In genomic region chr3:96596855-96597254, GRCm38 (mm10) we compare ENCODE assay signal across 9 mouse cellular contexts. TPM values are rescaled to one million over a fixed set of nuclear protein-coding genes. Genes with fewer than 3 reads are reported as not detected.
A peak's percentile ranks its signal among the peaks of the same experiment; 100 is the strongest.
DNase-seq lines count a peak whose midpoint lies in the region; ATAC-seq and TF ChIP-seq lines count a peak whose summit lies in the region.
"Had no signal": no experiment of that assay in that cellular context is flagged by ENCODE, and none has a peak within 500 bp of the region (broad histone marks: within the 10 kb centered on the region; RNA-seq: fewer than 3 reads in every experiment).

No protein-coding gene starts in this region.

- WGBS in heart, embryonic 14.5 days = 3% methylated on average over 10 of the region's 12 CpGs
- WGBS in forebrain, postnatal 0 days = 2% methylated on average over 10 of the region's 12 CpGs
- 2% methylated on average over 11 of the region's 12 CpGs for WGBS in midbrain, embryonic 10.5 days

- no peak for DNase-seq in heart, postnatal 25 days (ENCODE audit: low spot score)
- DNase-seq in NIH3T3 (ENCODE audit: low read depth) = peak; percentile 41
- DNase-seq in forebrain, postnatal 0 days = peak; percentile 71
- DNase-seq in midbrain, embryonic 10.5 days (ENCODE audit: low spot score) = no peak
- DNase-seq in spleen, adult 12 weeks (ENCODE audit: low spot score) = no peak
- no peak for DNase-seq in lung, postnatal 4 days

- H3K27me3 ChIP-seq in heart, embryonic 14.5 days (ENCODE audit: control insufficient read depth, insufficient read depth, low read length) = no peaks in the 10 kb centered on the region
- H3K27me3 ChIP-seq in forebrain, postnatal 0 days (ENCODE audit: insufficient read depth, low read length) = no peaks in the 10 kb centered on the region
- peaks cover 51% of the 10 kb centered on the region for H3K27me3 ChIP-seq in midbrain, embryonic 10.5 days (ENCODE audit: low read depth, poor library complexity, severe bottlenecking)

- ATAC-seq in heart, embryonic 14.5 days (ENCODE audit: insufficient number of reproducible peaks, insufficient read depth, low FRiP score, low read depth) = no peak
- peak; percentile 32 for ATAC-seq in forebrain, postnatal 0 days
- ATAC-seq in activated CD4-positive, CD25-positive, alpha-beta regulatory T cell, adult 4 months = no peak

- H3K4me1 ChIP-seq in heart, embryonic 14.5 days (ENCODE audit: control insufficient read depth in 2 of 2, insufficient read depth in 2 of 2, low read length in 2 of 2) = peaks cover 8 to 47% of the 10 kb centered on the region in 2 experiments; a peak in 3 of 4 replicates
- peaks cover 26% of the 10 kb centered on the region for H3K4me1 ChIP-seq in forebrain, postnatal 0 days (ENCODE audit: insufficient read depth)
- H3K4me1 ChIP-seq in midbrain, embryonic 10.5 days = peaks cover 78% of the 10 kb centered on the region

- intact Hi-C loops in heart, postnatal 25 days (cut with DNase I) = no loop called here

- TF ChIP-seq CTCF in forebrain, postnatal 0 days (IDR thresholded peaks at IDR 0.05; ENCODE audit: low read depth) = no peak

- peak overlapping the region; percentile 88 for H3K9ac ChIP-seq in heart, embryonic 14.5 days (ENCODE audit: low read length)
- peak overlapping the region; percentile 81 for H3K9ac ChIP-seq in forebrain, postnatal 0 days

- H3K9me3 ChIP-seq in heart, embryonic 14.5 days (ENCODE audit: control insufficient read depth, low read length) = no peaks in the 10 kb centered on the region
- no peaks in the 10 kb centered on the region for H3K9me3 ChIP-seq in forebrain, postnatal 0 days (ENCODE audit: low read length)
- no peaks in the 10 kb centered on the region for H3K9me3 ChIP-seq in midbrain, embryonic 10.5 days (replicated peaks)

- peak overlapping the region; percentile 49 to 51 for H3K4me3 ChIP-seq in heart, embryonic 14.5 days (ENCODE audit: control insufficient read depth in 1 of 2, insufficient read depth in 1 of 2, low read depth in 1 of 2, low read length in 2 of 2)
- H3K4me3 ChIP-seq in forebrain, postnatal 0 days (ENCODE audit: low read depth, low read length) = peak overlapping the region; percentile 59
- peak overlapping the region; percentile 66 for H3K4me3 ChIP-seq in midbrain, embryonic 10.5 days

- H3K4me2 ChIP-seq in heart, embryonic 14.5 days (ENCODE audit: low read length) = peak overlapping the region; percentile 96
- peak overlapping the region; percentile 100 for H3K4me2 ChIP-seq in forebrain, postnatal 0 days (ENCODE audit: low read depth)

- H3K36me3 ChIP-seq in heart, embryonic 14.5 days (ENCODE audit: control insufficient read depth, insufficient read depth, low read length) = no peaks in the 10 kb centered on the region
- H3K36me3 ChIP-seq in forebrain, postnatal 0 days (ENCODE audit: insufficient read depth) = no peaks in the 10 kb centered on the region
- no peaks in the 10 kb centered on the region for H3K36me3 ChIP-seq in midbrain, embryonic 10.5 days

- peak overlapping the region in 1 of 2 experiments; percentile 82; a peak in 2 of 4 replicates for H3K27ac ChIP-seq in heart, embryonic 14.5 days (replicated peaks in 1 of 2; ENCODE audit: control insufficient read depth in 1 of 2, insufficient read depth in 1 of 2, low read depth in 2 of 2, low read length in 2 of 2)
- peak overlapping the region; percentile 90 for H3K27ac ChIP-seq in forebrain, postnatal 0 days (ENCODE audit: low read depth, low read length)
- peak overlapping the region; percentile 89 for H3K27ac ChIP-seq in midbrain, embryonic 10.5 days (replicated peaks)

RNA-seq across cellular contexts. Expression of gene Ankrd34a, which starts 0.4 kb away (rescaled TPM):
- polyA plus RNA-seq in heart, embryonic 14.5 days (2014; fragmentation: Nextera tagmentation; extraction: Ambion mirVana) = 8.4 and 8.5 TPM in 2 replicates
- 1 to 10 TPM; 1.9 to 2.4 TPM for total RNA-seq in heart, postnatal 25 days (2021)
- total RNA-seq in forebrain, postnatal 0 days (2014; rRNA removed) = 17.7 and 19.3 TPM in 2 replicates
- 17.6 and 19.2 TPM in 2 replicates for polyA plus RNA-seq in forebrain, postnatal 0 days (2015; fragmentation: Nextera tagmentation; extraction: Ambion mirVana)
- polyA plus RNA-seq in midbrain, embryonic 10.5 days (2016; fragmentation: Nextera tagmentation; extraction: Ambion mirVana) = 1.0 and 1.7 TPM in 2 replicates
- polyA plus RNA-seq in activated CD4-positive, CD25-positive, alpha-beta regulatory T cell, adult 4 months (2017; shearing (Covaris generic)) = not detected

RNA-seq across cellular contexts. Expression of gene Polr3gl, which starts 2.9 kb away (rescaled TPM):
- 25.5 and 28.7 TPM in 2 replicates for polyA plus RNA-seq in heart, embryonic 14.5 days (2014; fragmentation: Nextera tagmentation; extraction: Ambion mirVana)
- 10 to 100 TPM; 25.2 to 25.9 TPM for total RNA-seq in heart, postnatal 25 days (2021)
- total RNA-seq in forebrain, postnatal 0 days (2014; rRNA removed) = 25.7 and 31.8 TPM in 2 replicates
- 27.8 and 35.9 TPM in 2 replicates for polyA plus RNA-seq in forebrain, postnatal 0 days (2015; fragmentation: Nextera tagmentation; extraction: Ambion mirVana)
- 25.2 and 31.8 TPM in 2 replicates for polyA plus RNA-seq in midbrain, embryonic 10.5 days (2016; fragmentation: Nextera tagmentation; extraction: Ambion mirVana)
- 10 to 100 TPM; 25.1 to 35.6 TPM for polyA plus RNA-seq in activated CD4-positive, CD25-positive, alpha-beta regulatory T cell, adult 4 months (2017; shearing (Covaris generic))

RNA-seq across cellular contexts. Expression of gene Lix1l, which starts 4.1 kb away (rescaled TPM):
- 5.6 and 6.7 TPM in 2 replicates for polyA plus RNA-seq in heart, embryonic 14.5 days (2014; fragmentation: Nextera tagmentation; extraction: Ambion mirVana)
- 10 to 100 TPM; 25.4 to 27.2 TPM for total RNA-seq in heart, postnatal 25 days (2021)
- total RNA-seq in forebrain, postnatal 0 days (2014; rRNA removed) = 53.5 and 59.9 TPM in 2 replicates
- 3.5 and 3.7 TPM in 2 replicates for polyA plus RNA-seq in forebrain, postnatal 0 days (2015; fragmentation: Nextera tagmentation; extraction: Ambion mirVana)
- 5.3 and 5.7 TPM in 2 replicates for polyA plus RNA-seq in midbrain, embryonic 10.5 days (2016; fragmentation: Nextera tagmentation; extraction: Ambion mirVana)
- under 1 TPM; 0.09 to 0.14 TPM for polyA plus RNA-seq in activated CD4-positive, CD25-positive, alpha-beta regulatory T cell, adult 4 months (2017; shearing (Covaris generic))

RNA-seq across cellular contexts. Expression of gene Gm16253, which starts 20.1 kb away (rescaled TPM):
- polyA plus RNA-seq in heart, embryonic 14.5 days (2014; fragmentation: Nextera tagmentation; extraction: Ambion mirVana) = 0.68 and 0.81 TPM in 2 replicates
- total RNA-seq in heart, postnatal 25 days (2021) = 1 to 10 TPM; 1.1 to 2.1 TPM
- total RNA-seq in forebrain, postnatal 0 days (2014; rRNA removed) = not detected in 2 replicates
- not detected in 2 replicates for polyA plus RNA-seq in forebrain, postnatal 0 days (2015; fragmentation: Nextera tagmentation; extraction: Ambion mirVana)
- polyA plus RNA-seq in midbrain, embryonic 10.5 days (2016; fragmentation: Nextera tagmentation; extraction: Ambion mirVana) = 0.62 and 1.6 TPM in 2 replicates
- polyA plus RNA-seq in activated CD4-positive, CD25-positive, alpha-beta regulatory T cell, adult 4 months (2017; shearing (Covaris generic)) = not detected
- polyA plus RNA-seq: gonadal fat pad, adult 2 months had no signal

RNA-seq across cellular contexts. Expression of gene Rbm8a, which starts 32.9 kb away (rescaled TPM):
- 90.0 and 91.7 TPM in 2 replicates for polyA plus RNA-seq in heart, embryonic 14.5 days (2014; fragmentation: Nextera tagmentation; extraction: Ambion mirVana)
- 10 to 100 TPM; 27.9 to 34.1 TPM for total RNA-seq in heart, postnatal 25 days (2021)
- 29.2 and 38.5 TPM in 2 replicates for total RNA-seq in forebrain, postnatal 0 days (2014; rRNA removed)
- polyA plus RNA-seq in forebrain, postnatal 0 days (2015; fragmentation: Nextera tagmentation; extraction: Ambion mirVana) = 110 and 120 TPM in 2 replicates
- polyA plus RNA-seq in midbrain, embryonic 10.5 days (2016; fragmentation: Nextera tagmentation; extraction: Ambion mirVana) = 205 and 215 TPM in 2 replicates
- polyA plus RNA-seq in activated CD4-positive, CD25-positive, alpha-beta regulatory T cell, adult 4 months (2017; shearing (Covaris generic)) = 100 to 1,000 TPM in 1 of 2 experiments, 10 to 100 TPM in 1; 98.9 to 135 TPM

Comparison
In these comparisons a context has a peak if more than half of its experiments do, and no peak if none do; other contexts are left out.
1. DNase-seq: peak in NIH3T3 (single experiment) and forebrain, postnatal 0 days (single experiment); none in heart, postnatal 25 days (single experiment), midbrain, embryonic 10.5 days (single experiment), spleen, adult 12 weeks (single experiment) and lung, postnatal 4 days (0 of 2).
2. Peak in every context shown above with its lines, with median percentiles within 50 percentile points of each other: H3K4me3 ChIP-seq.